Mouse (Mus musculus) forebrain, embryonic 10.5 days (tissue): ENCODE data around the gene Itga2b. TPM values are rescaled to one million over a fixed set of nuclear protein-coding genes. Genes with fewer than 3 reads are reported as not detected.

ENCODE experiments used
- DNase-seq: peaks from one replicate; pipeline ENCODE4 v3.0.0-alpha.2; 2017; ENCODE audit warnings: low spot score; ENCODE audit errors: extremely low spot score
- H3K27ac ChIP-seq: fragments of 300-500 bp; sonication (generic); 2 replicates; pipeline ENCODE4 v1.5.1; 2016; ENCODE audit warnings: mild to moderate bottlenecking
- H3K27me3 ChIP-seq: fragments of 300-500 bp; sonication (generic); 2 replicates; pipeline ENCODE4 v1.6.1; 2016; ENCODE audit warnings: mild to moderate bottlenecking; ENCODE audit not compliant: poor library complexity, severe bottlenecking
- H3K36me3 ChIP-seq: fragments of 300-500 bp; sonication (generic); replicated peaks from 2 replicates; pipeline ENCODE4 v1.6.1; 2016; ENCODE audit warnings: mild to moderate bottlenecking, moderate library complexity
- H3K4me1 ChIP-seq: fragments of 300-500 bp; sonication (generic); 2 replicates; pipeline ENCODE4 v1.6.1; 2016
- H3K4me3 ChIP-seq: fragments of 300-500 bp; sonication (generic); 2 replicates; pipeline ENCODE4 v1.5.1; 2016; ENCODE audit warnings: mild to moderate bottlenecking, moderate library complexity
- H3K9me3 ChIP-seq: fragments of 300-500 bp; sonication (generic); 2 replicates; pipeline ENCODE4 v1.6.1; 2016; ENCODE audit warnings: mild to moderate bottlenecking, moderate library complexity
- WGBS: fragments of 180-500 bp; shearing (Covaris S2); methylation state at CpG from one replicate; pipeline ENCODE4 v1.1.7; 2016; 5-methylcytosine and 5-hydroxymethylcytosine counted together
- polyA plus RNA-seq: library from polyadenylated mRNA; unstranded; fragments of >200 nt; fragmentation: Nextera tagmentation; extraction: Ambion mirVana; gene quantifications from 2 replicates; pipeline ENCODE4 v1.2.1, GENCODE M21; 2016

Gene Itga2b
- polyA plus RNA-seq = 5.0 and 6.4 TPM in 2 replicates

DNA sequence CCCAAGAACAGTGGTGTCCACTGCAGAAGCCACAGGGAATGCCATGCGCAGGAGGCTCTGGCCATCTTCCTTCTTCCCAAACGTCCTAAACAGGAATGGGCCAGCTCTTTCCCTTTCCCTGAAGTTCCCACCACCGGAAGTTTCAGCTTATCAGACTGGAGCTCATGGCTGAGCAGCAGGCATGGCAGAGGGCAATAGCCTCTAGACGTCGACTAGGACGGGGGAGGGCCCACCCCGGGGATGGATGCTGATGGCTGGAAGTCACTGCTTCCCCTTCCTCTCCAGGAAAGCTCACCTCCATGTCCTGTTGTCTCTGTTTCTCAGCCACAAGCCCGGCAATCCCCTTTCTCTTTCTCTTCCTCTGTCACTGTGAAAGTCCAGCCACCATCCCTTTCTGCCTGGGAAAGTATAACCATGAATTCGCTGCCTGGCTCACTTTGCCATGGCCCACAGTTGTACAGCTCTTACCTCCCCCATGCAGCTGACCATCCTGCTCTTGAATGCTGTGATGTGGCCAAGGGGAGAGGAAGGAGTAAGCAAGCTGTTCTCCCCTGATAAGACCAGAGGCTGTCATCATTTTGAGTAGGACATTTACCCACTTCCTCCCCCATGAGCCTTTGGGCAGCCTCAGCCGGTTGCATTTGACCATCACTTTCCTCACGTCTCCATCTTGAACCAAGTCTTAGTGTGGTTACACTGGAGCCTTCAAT lies at the start of gene Itga2b:
Gene Itga2b, minus strand, starts transcription at position 475 of the 710 bp plus-strand sequence.
- Histone ChIP-seq H3K9me3 (no peaks in the 10 kb centered on the region), H3K4me1 (peaks cover 29% of the 10 kb centered on the region), H3K36me3 (peaks cover 12% of the 10 kb centered on the region), H3K27me3 (peaks cover 51% of the 10 kb centered on the region), H3K4me3 (peak within 1 kb of the TSS; percentile 1; the same call in 1 of the 2 replicates), H3K27ac (0 out of 2 replicates have a peak within 1 kb of the TSS, but pooled peaks have one; percentile 20)
- WGBS = 71% methylated on average over 11 of the region's 11 CpGs
- no peak for DNase-seq

DNA sequence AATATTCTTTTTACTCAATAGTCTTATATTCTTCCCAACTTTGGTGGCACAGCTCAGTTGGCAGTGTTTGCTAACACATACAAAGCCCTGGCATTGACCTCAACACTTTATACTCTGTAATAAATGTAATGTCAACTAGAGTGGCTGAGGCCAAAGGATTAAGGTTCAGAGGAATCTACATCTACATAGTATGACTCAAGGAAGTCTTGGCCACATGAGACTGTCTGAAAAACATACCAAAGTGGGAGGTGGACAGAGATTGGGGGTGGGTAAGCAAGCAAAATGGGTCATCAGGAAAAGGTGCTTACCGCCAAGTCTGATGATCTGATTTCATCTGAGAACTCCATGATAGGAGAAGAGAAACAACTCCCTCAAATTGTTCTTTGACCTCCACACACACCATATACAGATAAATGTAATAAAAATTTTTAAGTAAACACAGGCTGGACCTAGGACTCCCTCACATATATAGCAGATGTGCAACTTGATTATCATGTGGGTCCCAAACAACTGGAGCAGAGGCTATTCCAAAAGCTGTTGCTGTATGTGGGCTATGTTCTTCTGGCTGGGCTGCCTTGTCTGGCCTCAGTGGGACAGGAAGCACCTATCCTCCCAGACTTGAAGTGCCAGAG lies 45.0 kb upstream of the Itga2b start:
- H3K27me3 ChIP-seq = no peaks in the 10 kb centered on the region

DNA sequence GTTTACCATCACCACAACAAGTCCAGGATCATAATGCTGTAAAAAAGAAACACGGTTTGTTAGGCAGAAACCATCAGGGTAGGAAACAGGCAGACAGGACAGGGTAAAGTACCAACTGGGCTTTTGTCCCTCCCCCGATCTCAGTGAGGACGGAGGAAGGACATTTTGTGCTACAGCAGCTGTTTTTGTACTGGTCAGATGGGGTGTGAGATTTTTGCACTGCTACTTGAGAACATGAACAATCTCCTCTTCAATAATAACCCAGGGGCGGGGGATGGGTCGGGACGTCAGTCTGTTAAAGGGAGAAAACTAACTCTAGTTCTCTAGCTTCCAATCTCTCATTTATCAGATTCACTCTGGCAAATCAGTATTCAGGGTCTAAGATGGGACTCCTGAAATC lies 40.3 kb upstream of the Itga2b start:
- Histone ChIP-seq H3K27ac (no peak overlapping the region), H3K4me3 (no peak overlapping the region), H3K9me3 (no peaks in the 10 kb centered on the region), H3K27me3 (no peaks in the 10 kb centered on the region), H3K4me1 (peaks cover 7% of the 10 kb centered on the region), H3K36me3 (peaks cover 52% of the 10 kb centered on the region)
- no peak for DNase-seq
- WGBS = 82% methylated on average over 6 of the region's 6 CpGs

More for the DNA sequence above, 45.0 kb upstream of the Itga2b start:
- Histone ChIP-seq H3K4me3 (no peak overlapping the region), H3K4me1 (peaks cover 7% of the 10 kb centered on the region), H3K9me3 (no peaks in the 10 kb centered on the region), H3K27ac (no peak overlapping the region), H3K36me3 (peaks cover 58% of the 10 kb centered on the region)
- WGBS = 96% methylated on average over 1 of the region's 1 CpGs
- DNase-seq = no peak

DNA sequence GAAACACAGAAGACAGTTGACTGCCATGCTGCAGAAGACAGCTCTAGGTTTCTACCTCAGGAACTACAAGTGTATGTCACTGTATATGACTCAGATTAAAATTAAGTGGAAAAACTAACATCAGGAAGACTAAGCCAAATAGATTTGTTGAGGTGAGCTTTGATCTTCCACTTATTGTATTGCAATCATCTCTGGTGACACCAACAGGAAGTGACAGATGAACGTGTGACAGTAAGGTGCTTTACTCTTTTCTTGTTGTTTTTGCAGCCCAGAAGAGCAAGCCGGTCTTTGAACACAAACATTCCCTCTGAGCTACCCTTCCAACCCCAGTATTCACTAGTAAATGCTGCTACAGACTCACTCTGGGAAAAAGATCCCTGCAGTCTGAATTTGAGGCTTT lies 26.8 kb upstream of the Itga2b start:
- H3K9me3 ChIP-seq = no peaks in the 10 kb centered on the region
- DNase-seq = no peak
- 90% methylated on average over 2 of the region's 2 CpGs for WGBS
- no peak overlapping the region for H3K4me3 ChIP-seq
- H3K27me3 ChIP-seq = no peaks in the 10 kb centered on the region
- H3K4me1 ChIP-seq = no peaks in the 10 kb centered on the region
- H3K36me3 ChIP-seq = peaks cover 90% of the 10 kb centered on the region
- H3K27ac ChIP-seq = no peak overlapping the region

DNA sequence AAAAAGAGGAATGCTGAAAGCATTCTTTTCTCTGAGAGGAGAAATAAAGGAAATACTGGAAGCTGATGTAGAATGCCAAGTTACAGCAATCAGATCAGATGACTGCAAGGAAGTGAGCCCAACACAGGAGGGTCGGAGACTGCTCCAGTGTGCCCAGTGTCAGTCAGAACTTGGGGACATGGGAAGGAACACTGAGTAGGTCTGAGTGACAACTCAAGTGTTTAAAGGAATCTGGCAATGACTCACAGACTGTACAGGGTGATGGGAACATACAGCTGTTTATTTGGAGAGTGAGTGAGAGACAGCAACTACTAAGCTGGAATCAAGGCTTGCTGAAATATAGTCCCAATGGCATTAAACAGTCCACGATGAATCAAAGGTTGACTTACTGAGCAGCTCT lies 26.3 kb upstream of the Itga2b start:
- no peak overlapping the region for H3K4me3 ChIP-seq
- no peaks in the 10 kb centered on the region for H3K27me3 ChIP-seq
- no peaks in the 10 kb centered on the region for H3K4me1 ChIP-seq
- no peak for DNase-seq
- H3K36me3 ChIP-seq = peaks cover 90% of the 10 kb centered on the region
- WGBS = 96% methylated on average over 2 of the region's 2 CpGs
- no peak overlapping the region for H3K27ac ChIP-seq
- no peaks in the 10 kb centered on the region for H3K9me3 ChIP-seq

DNA sequence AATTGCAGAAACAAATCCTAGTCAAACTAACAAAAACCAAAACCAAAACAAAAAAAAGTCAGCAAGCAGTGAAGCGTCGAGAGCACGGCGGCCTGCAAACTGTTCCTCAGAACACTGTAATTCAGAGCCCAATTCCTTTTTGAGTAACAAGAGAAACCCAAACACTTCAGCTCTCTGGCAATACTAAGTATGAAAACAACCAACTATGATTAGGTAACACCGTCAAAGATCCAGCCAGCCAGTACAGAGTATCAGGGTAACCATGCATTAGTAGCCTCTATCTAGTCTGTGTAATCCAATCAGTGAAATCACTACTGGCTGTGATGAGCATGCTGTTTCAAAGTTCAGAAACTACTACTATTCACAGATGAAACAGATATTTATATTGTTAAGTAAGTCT lies 25.8 kb upstream of the Itga2b start:
- Histone ChIP-seq H3K36me3 (peaks cover 90% of the 10 kb centered on the region), H3K4me3 (no peak overlapping the region), H3K9me3 (no peaks in the 10 kb centered on the region), H3K27me3 (no peaks in the 10 kb centered on the region), H3K4me1 (no peaks in the 10 kb centered on the region), H3K27ac (no peak overlapping the region)
- WGBS = 97% methylated on average over 5 of the region's 5 CpGs
- DNase-seq = no peak

DNA sequence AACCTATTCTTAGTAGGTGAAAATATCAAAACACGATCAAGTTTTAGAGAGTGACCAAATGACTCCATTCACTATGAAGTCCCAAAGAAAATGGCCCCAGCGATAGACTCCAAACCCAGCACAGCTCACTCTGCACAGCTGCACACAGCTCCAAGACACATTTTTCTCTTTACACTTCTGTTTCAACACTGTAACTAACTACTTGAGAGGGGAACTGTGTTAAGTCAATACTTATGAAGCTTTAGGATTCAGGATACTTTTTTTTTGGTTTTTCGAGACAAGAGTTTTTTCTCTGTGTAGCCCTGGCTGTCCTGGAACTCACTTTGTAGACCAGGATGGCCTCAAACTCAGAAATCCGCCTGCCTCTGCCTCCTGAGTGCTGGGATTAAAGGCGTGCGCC lies 25.2 kb upstream of the Itga2b start:
- H3K9me3 ChIP-seq = no peaks in the 10 kb centered on the region
- 96% methylated on average over 6 of the region's 6 CpGs for WGBS
- no peak for DNase-seq
- no peaks in the 10 kb centered on the region for H3K4me1 ChIP-seq
- peaks cover 86% of the 10 kb centered on the region for H3K36me3 ChIP-seq
- H3K4me3 ChIP-seq = no peak overlapping the region
- no peak overlapping the region for H3K27ac ChIP-seq
- no peaks in the 10 kb centered on the region for H3K27me3 ChIP-seq

DNA sequence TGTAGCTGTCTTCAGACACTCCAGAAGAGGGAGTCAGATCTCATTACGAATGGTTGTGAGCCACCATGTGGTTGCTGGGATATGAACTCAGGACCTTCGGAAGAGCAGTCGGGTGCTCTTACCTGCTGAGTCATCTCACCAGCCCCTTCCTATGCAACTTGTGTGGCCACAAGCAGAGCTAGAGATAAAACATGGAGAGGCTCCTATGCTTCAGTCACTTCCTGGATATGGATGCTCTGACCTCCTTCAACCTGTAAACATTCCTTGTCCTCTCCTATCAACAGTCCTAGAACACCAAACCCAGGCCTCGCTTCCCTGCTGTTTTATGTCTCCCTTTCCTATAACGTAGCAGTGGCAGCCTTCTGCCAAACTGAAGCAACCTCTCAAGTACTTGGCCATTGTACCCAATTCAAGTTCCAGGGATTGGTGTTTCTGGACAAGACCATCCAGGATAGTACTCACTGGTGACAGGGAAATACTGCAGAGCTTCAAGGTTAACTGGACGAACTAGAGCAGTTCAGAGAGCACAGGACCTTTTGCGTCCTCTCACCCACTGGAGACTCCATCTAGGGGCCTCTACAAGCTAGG lies 24.2 kb upstream of the Itga2b start:
- 90% methylated on average over 7 of the region's 7 CpGs for WGBS
- no peaks in the 10 kb centered on the region for H3K4me1 ChIP-seq

DNA sequence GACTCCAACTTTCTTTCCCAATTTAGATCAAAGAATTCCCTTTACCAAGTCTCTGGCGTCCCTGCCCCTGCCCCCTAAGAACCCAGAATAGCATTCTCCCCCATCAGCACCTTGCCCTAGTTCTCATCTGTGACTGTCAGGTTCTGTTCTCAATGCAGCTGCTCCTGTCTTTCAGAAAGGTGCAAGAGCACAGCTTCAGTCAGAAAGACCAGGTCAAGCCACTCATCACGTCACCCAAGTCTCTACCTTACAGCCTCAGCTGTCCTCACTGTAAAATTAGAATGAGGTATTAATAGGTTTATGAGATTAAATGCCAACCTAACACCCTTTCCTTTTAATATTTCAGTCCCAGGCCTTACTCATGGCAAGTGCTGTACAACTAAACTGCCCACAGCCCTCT lies 23.3 kb upstream of the Itga2b start:
- DNase-seq = no peak
- H3K9me3 ChIP-seq = no peaks in the 10 kb centered on the region
- no peaks in the 10 kb centered on the region for H3K4me1 ChIP-seq
- H3K27ac ChIP-seq = no peak overlapping the region
- 92% methylated on average over 2 of the region's 2 CpGs for WGBS
- H3K27me3 ChIP-seq = no peaks in the 10 kb centered on the region
- peaks cover 70% of the 10 kb centered on the region for H3K36me3 ChIP-seq
- H3K4me3 ChIP-seq = no peak overlapping the region

More for the DNA sequence above, 24.2 kb upstream of the Itga2b start:
- peaks cover 76% of the 10 kb centered on the region for H3K36me3 ChIP-seq
- H3K4me3 ChIP-seq = no peak overlapping the region
- no peaks in the 10 kb centered on the region for H3K27me3 ChIP-seq
- DNase-seq = no peak
- H3K27ac ChIP-seq = no peak overlapping the region
- no peaks in the 10 kb centered on the region for H3K9me3 ChIP-seq

DNA sequence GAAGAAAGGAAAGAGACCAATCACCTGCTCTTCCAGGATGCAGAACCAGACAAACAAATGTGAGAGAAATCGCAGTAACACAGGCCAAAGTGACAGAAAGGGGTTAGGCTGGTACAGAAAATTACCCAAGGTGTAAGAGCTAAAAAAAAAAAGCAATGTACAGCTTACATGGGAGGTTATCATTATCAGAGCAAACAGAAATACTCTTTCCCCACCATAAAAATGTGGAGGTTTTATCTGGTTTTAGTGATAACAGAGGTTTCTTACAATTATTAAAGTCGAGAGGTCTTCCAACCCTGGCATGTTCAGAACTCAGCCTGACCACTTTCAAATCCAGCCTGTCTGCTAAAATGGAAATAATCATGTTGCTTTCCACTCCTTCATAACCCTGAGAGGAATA lies 18.0 kb upstream of the Itga2b start:
- Histone ChIP-seq H3K27me3 (no peaks in the 10 kb centered on the region), H3K4me1 (no peaks in the 10 kb centered on the region), H3K9me3 (no peaks in the 10 kb centered on the region), H3K4me3 (no peak overlapping the region), H3K27ac (no peak overlapping the region), H3K36me3 (peaks cover 74% of the 10 kb centered on the region)
- WGBS = 97% methylated on average over 2 of the region's 2 CpGs
- no peak for DNase-seq

DNA sequence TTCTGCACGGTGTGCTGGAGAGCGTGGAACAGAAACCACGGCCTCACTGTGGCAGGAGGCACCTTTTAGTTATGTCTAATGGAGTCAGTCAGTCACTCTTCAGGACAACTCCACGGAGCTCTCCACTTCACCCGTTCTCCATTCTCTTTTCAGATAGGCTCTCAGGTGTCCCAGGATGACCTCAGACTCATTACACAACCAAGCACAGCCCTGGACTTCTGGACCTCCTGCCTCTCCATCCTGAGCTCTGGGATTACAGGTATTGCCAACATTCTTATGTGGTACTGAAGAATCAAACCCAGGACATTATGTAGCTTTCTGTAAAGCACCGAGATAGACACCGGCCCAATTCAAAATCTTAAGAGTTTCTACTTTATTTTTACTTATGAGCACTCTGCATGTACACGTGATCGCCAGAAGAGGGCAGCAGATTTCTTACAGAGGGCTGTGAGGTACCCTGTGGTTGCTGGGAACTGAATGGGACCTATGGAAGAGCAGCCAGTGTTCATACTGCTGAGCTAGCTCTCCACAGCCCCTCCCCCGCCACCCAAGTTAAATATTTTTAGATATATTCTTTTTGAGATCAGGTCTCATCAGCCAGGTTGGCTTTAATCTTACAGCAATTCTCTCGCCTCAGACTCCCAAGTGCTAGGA lies 16.9 kb upstream of the Itga2b start:
- no peaks in the 10 kb centered on the region for H3K4me1 ChIP-seq
- no peaks in the 10 kb centered on the region for H3K9me3 ChIP-seq
- no peak overlapping the region for H3K27ac ChIP-seq
- 74% methylated on average over 11 of the region's 11 CpGs for WGBS
- H3K27me3 ChIP-seq = no peaks in the 10 kb centered on the region
- DNase-seq = no peak
- H3K36me3 ChIP-seq = peaks cover 74% of the 10 kb centered on the region
- H3K4me3 ChIP-seq = no peak overlapping the region

DNA sequence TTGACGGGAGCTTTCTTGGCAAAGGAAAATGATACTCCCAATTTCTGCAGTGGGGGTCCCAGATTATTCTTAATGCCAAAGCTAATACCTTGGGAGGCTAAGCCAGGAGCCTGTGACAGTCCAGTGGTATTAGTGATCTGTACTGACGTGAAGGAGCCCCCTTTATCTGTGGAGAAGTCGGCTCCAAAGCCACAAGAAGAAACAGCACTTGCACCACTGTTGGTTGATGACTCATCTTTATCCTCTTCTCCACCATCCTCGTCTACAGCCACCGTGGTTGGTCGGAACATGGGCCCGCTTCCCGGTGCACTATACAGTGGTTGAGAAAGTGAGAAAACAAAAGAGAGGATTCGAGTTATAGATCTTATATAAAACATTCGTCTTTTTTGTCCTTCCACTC lies 11.9 kb upstream of the Itga2b start:
- H3K27me3 ChIP-seq = no peaks in the 10 kb centered on the region
- no peaks in the 10 kb centered on the region for H3K9me3 ChIP-seq
- no peak overlapping the region for H3K4me3 ChIP-seq
- no peaks in the 10 kb centered on the region for H3K4me1 ChIP-seq
- 95% methylated on average over 10 of the region's 10 CpGs for WGBS
- H3K36me3 ChIP-seq = peaks cover 94% of the 10 kb centered on the region
- H3K27ac ChIP-seq = no peak overlapping the region
- DNase-seq = no peak

DNA sequence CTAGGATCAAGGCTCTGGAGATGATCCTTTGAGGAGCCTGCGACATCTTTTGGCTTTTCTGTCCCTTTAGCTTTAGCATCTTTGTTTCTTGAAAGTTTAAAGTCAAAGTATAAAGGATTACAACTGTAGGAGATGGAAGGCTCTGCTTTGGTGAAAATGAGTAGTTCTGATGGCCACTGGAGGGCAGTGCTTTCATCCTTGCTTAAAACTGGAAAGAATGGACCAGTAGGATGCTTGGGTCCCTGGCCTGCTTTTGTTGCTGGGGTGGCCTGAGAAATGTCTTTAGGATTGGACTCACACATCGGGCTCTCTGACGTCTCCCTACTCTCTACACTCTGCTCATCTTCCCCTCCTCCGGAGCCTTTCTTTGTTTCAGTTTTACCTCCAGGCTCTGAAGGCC lies 11.0 kb upstream of the Itga2b start:
- no peaks in the 10 kb centered on the region for H3K9me3 ChIP-seq
- H3K27ac ChIP-seq = no peak overlapping the region
- H3K4me3 ChIP-seq = no peak overlapping the region
- no peaks in the 10 kb centered on the region for H3K27me3 ChIP-seq
- WGBS = 89% methylated on average over 4 of the region's 4 CpGs
- no peak for DNase-seq
- peaks cover 93% of the 10 kb centered on the region for H3K36me3 ChIP-seq
- H3K4me1 ChIP-seq = no peaks in the 10 kb centered on the region
